Mouse (Mus musculus) forebrain, embryonic 15.5 days (tissue): ENCODE measurements around the gene Gba2. TPM values are rescaled to one million over a fixed set of nuclear protein-coding genes. Genes with fewer than 3 reads are reported as not detected.
"Not testable (repeated sequence)": the region's sequence is repeated elsewhere in the genome, so short reads cannot be mapped to it uniquely, and the experiment has no call there.

ENCODE experiments used
- ATAC-seq: fragments of 200-750 bp; cut with Nextera tagmentation; replicated peaks from 2 replicates; pipeline ENCODE4 v1.8.0; 2017; ENCODE audit warnings: mild to moderate bottlenecking, moderate TSS enrichment, moderate library complexity
- H3K27ac ChIP-seq: fragments of 300-500 bp; sonication (generic); replicated peaks from 2 replicates; pipeline ENCODE4 v1.5.1; 2015; ENCODE audit warnings: mild to moderate bottlenecking, inconsistent platforms
- H3K27me3 ChIP-seq: fragments of 300-500 bp; sonication (generic); 2 replicates; pipeline ENCODE4 v1.6.1; 2015; ENCODE audit warnings: inconsistent platforms
- H3K36me3 ChIP-seq: fragments of 300-500 bp; sonication (generic); 2 replicates; pipeline ENCODE4 v1.6.1; 2015; ENCODE audit warnings: mild to moderate bottlenecking, inconsistent platforms
- H3K4me1 ChIP-seq: fragments of 300-500 bp; sonication (generic); 2 replicates; pipeline ENCODE4 v1.6.1; 2015; ENCODE audit warnings: inconsistent platforms
- H3K4me2 ChIP-seq: fragments of 300-500 bp; sonication (generic); replicated peaks from 2 replicates; pipeline ENCODE4 v1.6.1; 2015; ENCODE audit warnings: mild to moderate bottlenecking, inconsistent platforms
- H3K4me3 ChIP-seq: fragments of 300-500 bp; sonication (generic); 2 replicates; pipeline ENCODE4 v1.5.1; 2015; ENCODE audit warnings: mild to moderate bottlenecking, inconsistent platforms
- H3K9ac ChIP-seq: fragments of 300-500 bp; sonication (generic); replicated peaks from 2 replicates; pipeline ENCODE4 v1.6.1; 2015; ENCODE audit warnings: mild to moderate bottlenecking, inconsistent platforms
- H3K9me3 ChIP-seq: fragments of 300-500 bp; sonication (generic); 2 replicates; pipeline ENCODE4 v1.6.1; 2016; ENCODE audit warnings: inconsistent platforms
- WGBS: fragments of 180-500 bp; shearing (Covaris S2); methylation state at CpG from one replicate; pipeline ENCODE4 v1.1.7; 2015; ENCODE audit warnings: mixed read lengths; 5-methylcytosine and 5-hydroxymethylcytosine counted together
- polyA plus RNA-seq: library from polyadenylated mRNA; unstranded; fragments of >200 nt; fragmentation: Nextera tagmentation; extraction: Ambion mirVana; gene quantifications from 2 replicates; pipeline ENCODE4 v1.2.1, GENCODE M21; 2015

The Gba2 gene
- polyA plus RNA-seq, 1 experiment from 2014 or later = 59.1 TPM

DNA sequence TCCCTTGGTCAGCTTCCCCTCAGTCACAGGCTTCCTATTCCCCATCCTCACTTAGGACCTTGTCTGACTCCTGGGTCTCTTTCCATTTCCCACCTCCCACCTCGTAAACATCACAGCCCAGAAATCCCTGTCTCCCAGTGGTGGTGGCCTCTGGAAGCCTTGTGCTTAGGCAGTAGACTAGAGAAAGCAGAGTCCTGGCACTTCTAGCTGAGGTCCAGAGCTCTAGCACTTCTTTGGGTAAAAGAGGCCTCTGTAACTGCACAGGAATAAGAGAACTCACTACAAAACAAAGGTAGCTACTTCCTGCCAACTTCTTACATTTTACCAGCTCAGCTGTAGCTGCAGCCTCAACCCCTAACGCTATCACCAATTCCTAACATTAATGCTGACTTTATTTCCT, 17.7 kb downstream of the Gba2 start:
- no peak overlapping the region for H3K27ac ChIP-seq
- H3K36me3 ChIP-seq = peaks cover 20% of the 10 kb centered on the region
- ATAC-seq = no peak
- H3K4me3 ChIP-seq = peak overlapping the region; percentile 90
- H3K27me3 ChIP-seq = no peaks in the 10 kb centered on the region
- peak overlapping the region; percentile 73 for H3K4me2 ChIP-seq
- WGBS = 47% methylated on average over 2 of the region's 2 CpGs
- H3K9ac ChIP-seq = peak overlapping the region; percentile 95
- peaks cover 53% of the 10 kb centered on the region for H3K4me1 ChIP-seq
- no peaks in the 10 kb centered on the region for H3K9me3 ChIP-seq

DNA sequence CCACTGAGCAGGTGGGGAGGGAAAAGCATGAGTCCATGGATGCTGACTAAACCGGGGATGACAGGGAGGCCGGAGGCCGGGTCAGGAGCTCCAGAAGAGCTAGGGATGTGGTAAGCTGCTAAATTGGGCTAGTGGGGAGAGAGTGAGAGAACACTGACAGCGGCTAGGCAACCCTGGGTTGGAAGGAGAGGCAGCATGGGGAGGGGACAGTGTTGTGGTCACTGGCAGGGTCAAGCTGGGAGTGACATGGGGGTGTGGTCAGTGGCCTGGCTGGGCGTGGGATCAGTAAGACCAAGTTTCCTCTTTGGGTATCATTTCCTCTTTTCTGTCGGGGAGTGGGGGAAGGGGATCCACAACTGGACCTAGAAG, 18.4 kb downstream of the Gba2 start:
- H3K4me3 ChIP-seq = no peak overlapping the region
- no peak overlapping the region for H3K27ac ChIP-seq
- H3K9me3 ChIP-seq = no peaks in the 10 kb centered on the region
- no peak for ATAC-seq
- H3K4me1 ChIP-seq = peaks cover 53% of the 10 kb centered on the region
- peak overlapping the region; percentile 73 for H3K4me2 ChIP-seq
- peaks cover 20% of the 10 kb centered on the region for H3K36me3 ChIP-seq
- 74% methylated on average over 6 of the region's 6 CpGs for WGBS
- no peaks in the 10 kb centered on the region for H3K27me3 ChIP-seq
- no peak overlapping the region for H3K9ac ChIP-seq

DNA sequence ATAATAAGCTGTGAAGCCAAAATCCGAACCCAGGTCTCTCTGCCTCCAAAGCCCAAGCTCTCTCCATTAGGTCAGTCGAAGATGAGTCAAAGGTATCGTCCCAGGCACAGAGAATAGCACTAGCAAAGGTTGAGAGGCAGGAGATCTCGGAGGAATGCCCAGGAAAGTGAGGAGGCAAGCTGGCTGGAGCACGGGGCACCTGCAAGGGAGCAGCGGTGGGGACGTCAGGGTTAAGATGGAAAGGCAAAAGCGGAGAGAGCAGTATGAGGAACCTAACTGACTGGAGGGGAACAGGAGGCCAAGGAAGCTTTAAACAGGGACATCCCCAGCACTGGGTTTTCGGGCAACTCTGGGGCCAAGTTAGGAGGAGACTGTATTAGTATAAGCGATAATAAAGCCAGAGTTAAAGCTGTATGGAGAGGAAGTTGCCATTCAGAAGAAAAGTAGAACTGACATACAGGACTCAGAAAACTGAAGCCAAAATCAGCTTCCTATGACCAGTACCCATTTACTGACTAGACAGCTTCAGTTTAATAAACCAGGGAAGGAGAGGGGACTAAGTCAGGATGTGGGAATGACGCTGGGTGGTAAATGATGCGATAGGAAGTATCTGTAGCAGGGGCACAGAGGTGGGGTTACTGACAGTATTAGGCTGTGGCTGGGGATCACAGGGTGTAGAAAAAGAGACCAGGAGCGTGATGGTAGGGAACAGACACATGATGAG, 19.0 kb downstream of the Gba2 start:
- no peaks in the 10 kb centered on the region for H3K9me3 ChIP-seq
- 87% methylated on average over 13 of the region's 13 CpGs for WGBS
- no peak overlapping the region; the same call in 1 of the 2 replicates for H3K9ac ChIP-seq
- peaks cover 20% of the 10 kb centered on the region for H3K36me3 ChIP-seq
- ATAC-seq = no peak
- H3K27ac ChIP-seq = no peak overlapping the region
- no peaks in the 10 kb centered on the region for H3K27me3 ChIP-seq
- no peak overlapping the region for H3K4me3 ChIP-seq
- H3K4me2 ChIP-seq = no peak overlapping the region
- peaks cover 53% of the 10 kb centered on the region for H3K4me1 ChIP-seq

DNA sequence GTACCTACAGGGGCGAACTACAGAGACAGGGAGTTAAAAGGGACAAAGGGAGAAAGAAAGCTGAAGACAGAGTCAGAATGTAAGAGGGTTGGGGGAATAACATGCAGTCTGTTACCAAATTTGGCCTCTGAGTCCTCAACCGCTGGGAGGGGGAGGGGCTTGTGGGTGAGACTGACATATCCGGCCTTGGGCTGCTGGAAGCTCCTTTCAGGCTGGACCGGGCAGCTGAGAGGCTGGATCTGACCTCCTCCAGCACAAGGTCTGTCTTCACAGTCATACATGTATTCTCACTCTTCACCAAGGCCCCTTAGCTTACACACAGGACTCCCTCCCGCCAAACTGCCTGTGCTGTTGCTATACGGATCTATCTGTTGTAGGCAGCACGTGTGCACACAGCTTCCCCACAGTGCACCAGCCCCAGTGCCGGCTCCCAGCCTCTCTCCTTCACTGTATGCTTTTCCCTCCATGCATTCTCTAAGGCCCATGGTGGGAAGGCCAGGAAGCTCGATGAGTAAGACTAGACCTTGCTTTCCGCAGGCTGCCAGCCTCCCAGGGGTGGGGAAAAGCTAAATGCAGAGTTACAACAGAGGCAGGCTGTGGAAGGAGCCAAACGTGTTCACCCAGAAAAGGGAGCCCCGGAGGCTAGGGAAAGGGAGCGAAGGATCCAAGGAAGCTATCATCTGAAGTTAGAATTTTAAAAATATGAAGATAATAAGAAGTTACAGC, 19.9 kb downstream of the Gba2 start:
- Histone ChIP-seq H3K4me3 (no peak overlapping the region), H3K4me2 (no peak overlapping the region), H3K27me3 (no peaks in the 10 kb centered on the region), H3K27ac (no peak overlapping the region), H3K36me3 (peaks cover 28% of the 10 kb centered on the region), H3K9ac (peak overlapping the region; percentile 22; the same call in 1 of the 2 replicates), H3K4me1 (peaks cover 48% of the 10 kb centered on the region), H3K9me3 (no peaks in the 10 kb centered on the region)
- 44% methylated on average over 13 of the region's 13 CpGs for WGBS
- no peak for ATAC-seq

DNA sequence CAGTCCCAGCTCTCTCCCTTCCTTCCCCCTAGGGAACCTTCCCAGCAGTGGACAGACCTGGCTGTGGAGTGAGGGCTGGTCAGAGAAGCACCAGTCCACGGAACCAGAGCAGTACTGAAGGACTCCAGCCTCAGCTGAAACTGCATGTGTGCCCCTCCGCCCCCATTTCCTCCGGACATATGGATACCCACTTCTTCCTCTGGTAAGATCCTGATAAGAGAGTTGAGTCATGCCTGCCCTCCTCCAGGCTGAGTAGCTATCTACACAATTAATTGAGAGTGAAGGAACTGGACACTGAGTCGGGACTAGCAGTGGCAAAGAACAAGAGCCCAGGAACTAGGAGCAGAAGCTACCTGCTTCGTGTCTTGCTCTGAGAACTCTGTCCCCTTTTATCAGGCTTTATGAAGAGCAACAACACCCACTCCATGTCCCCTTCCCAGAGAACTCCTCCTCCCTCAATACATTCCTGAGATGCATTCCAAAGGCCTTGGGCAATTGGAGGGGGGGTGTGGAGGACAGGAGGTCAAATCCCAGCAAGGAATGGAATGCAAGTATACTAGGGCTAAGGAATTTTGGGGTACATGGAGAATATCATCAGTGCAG, 20.5 kb downstream of the Gba2 start:
- H3K4me2 ChIP-seq = no peak overlapping the region
- H3K27me3 ChIP-seq = no peaks in the 10 kb centered on the region
- peaks cover 34% of the 10 kb centered on the region for H3K36me3 ChIP-seq
- no peak overlapping the region for H3K4me3 ChIP-seq
- no peak overlapping the region for H3K27ac ChIP-seq
- WGBS = 62% methylated on average over 5 of the region's 5 CpGs
- ATAC-seq = no peak
- no peak overlapping the region for H3K9ac ChIP-seq
- no peaks in the 10 kb centered on the region for H3K9me3 ChIP-seq
- H3K4me1 ChIP-seq = peaks cover 41% of the 10 kb centered on the region

DNA sequence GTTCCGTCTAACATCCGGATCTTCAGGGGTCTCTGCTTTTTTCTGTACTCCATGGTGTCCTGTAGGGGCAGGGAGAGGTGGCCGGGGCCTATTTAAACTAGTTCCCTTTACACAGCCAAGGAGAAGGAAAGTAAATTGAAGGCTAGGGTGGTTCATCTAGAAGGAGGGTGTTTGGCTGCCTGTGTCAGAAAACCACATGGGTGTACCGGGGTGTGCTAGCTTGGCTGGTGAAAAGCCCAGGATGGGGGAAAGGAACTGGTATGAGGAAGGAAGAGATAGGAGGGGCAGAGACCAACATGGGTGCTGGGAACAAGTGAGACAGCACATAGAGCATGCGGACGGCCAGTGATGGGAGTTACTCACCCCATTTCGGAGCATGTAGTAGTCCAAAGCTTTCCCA, 22.7 kb downstream of the Gba2 start:
- H3K27me3 ChIP-seq = no peaks in the 10 kb centered on the region
- H3K4me3 ChIP-seq = no peak overlapping the region
- H3K27ac ChIP-seq = no peak overlapping the region
- no peak for ATAC-seq
- no peak overlapping the region for H3K9ac ChIP-seq
- peaks cover 31% of the 10 kb centered on the region for H3K4me1 ChIP-seq
- H3K36me3 ChIP-seq = peaks cover 55% of the 10 kb centered on the region
- no peaks in the 10 kb centered on the region for H3K9me3 ChIP-seq
- no peak overlapping the region for H3K4me2 ChIP-seq
- 94% methylated on average over 7 of the region's 7 CpGs for WGBS

DNA sequence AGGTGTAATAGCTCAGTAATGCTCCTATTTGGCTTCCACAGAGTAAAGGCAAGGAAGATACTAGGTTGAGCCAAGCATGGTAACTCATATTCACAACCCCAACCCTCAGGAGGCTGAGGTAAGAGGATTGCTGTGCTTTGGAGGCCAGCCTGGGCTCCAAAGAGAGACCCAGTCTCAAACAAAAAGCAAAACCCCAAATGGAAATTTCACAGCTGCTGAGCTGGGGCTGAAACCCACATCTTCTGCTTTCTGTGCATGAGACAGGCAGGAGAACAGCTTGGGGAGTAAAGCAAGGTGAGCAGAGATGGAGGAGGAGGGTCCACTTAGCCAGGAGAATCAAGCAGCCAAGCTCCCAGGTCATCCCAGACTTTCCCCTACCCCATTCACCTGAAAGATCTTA, 24.8 kb downstream of the Gba2 start:
- Histone ChIP-seq H3K27ac (no peak overlapping the region), H3K4me2 (no peak overlapping the region), H3K4me1 (peaks cover 12% of the 10 kb centered on the region), H3K36me3 (peaks cover 75% of the 10 kb centered on the region), H3K27me3 (no peaks in the 10 kb centered on the region), H3K9ac (no peak overlapping the region), H3K9me3 (no peaks in the 10 kb centered on the region), H3K4me3 (no peak overlapping the region)
- ATAC-seq = no peak

DNA sequence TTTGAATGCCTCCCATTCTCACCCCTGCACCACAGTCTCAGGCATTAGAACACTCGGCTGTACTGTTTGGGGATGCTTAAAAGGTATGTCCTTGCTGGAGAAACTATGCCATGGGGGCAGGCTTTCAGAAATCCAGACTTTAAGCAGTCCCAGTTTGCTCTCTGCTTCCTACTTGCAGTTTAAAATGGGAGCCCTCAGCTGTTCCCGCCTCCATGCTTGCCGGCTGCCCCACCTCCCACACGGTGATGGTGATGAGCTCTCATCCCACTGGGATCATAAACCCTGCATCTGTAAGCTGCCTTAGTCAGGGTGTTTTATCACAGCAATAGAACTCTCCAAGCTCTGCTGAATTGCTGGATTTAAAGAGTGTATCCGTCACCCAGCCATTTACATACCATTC, 26.2 kb downstream of the Gba2 start:
- WGBS = 95% methylated on average over 5 of the region's 5 CpGs
- Histone ChIP-seq H3K9me3 (no peaks in the 10 kb centered on the region), H3K4me2 (no peak overlapping the region), H3K9ac (no peak overlapping the region), H3K4me3 (no peak overlapping the region), H3K27ac (no peak overlapping the region), H3K4me1 (peaks cover 4% of the 10 kb centered on the region), H3K27me3 (no peaks in the 10 kb centered on the region), H3K36me3 (peaks cover 90% of the 10 kb centered on the region)
- no peak for ATAC-seq

DNA sequence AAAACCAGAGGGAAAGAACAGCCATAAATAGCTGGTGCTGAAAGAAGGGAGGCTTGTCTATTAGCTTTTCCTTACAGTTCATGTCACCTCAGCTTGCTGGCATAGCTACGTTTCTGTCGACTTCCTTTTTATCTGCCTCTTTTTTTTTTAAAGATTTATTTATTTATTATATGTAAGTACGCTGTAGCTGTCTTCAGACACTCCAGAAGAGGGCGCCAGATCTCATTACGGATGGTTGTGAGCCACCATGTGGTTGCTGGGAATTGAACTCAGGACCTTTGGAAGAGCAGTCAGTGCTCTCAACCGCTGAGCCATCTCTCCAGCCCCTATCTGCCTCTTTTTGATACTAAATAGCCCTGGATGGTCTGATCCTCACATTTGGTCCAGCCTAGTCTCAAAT, 26.8 kb downstream of the Gba2 start:
- not testable (repeated sequence) for H3K4me2 ChIP-seq, H3K9me3 ChIP-seq, H3K9ac ChIP-seq, H3K4me3 ChIP-seq, ATAC-seq, H3K27ac ChIP-seq, H3K4me1 ChIP-seq, H3K27me3 ChIP-seq
- H3K36me3 ChIP-seq = peaks cover 96% of the 10 kb centered on the region
- 89% methylated on average over 6 of the region's 6 CpGs for WGBS

DNA sequence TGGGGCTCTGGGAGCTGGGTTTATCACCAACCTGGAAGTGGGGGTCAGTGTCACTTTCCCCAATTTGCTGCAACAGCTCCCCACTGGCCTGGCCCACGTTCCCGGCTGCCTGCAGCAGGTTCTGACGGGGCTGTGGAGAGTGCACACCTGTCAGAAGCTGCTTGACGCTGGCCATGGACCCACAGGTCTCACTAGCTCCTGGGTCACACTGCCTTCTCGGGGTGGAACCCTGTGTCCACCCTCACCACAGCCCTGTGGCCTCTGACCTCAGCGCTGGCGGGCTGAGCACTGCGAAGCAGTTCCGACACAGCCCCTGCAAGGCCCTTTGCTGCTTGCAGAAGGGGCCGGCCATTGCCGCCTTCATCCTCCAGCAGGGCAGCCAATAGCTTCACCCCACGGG, 29.6 kb downstream of the Gba2 start:
- no peak for ATAC-seq
- Histone ChIP-seq H3K4me1 (no peaks in the 10 kb centered on the region), H3K9me3 (no peaks in the 10 kb centered on the region), H3K27ac (no peak overlapping the region), H3K36me3 (peaks cover 99% of the 10 kb centered on the region), H3K4me2 (no peak overlapping the region), H3K4me3 (no peak overlapping the region), H3K9ac (no peak overlapping the region), H3K27me3 (no peaks in the 10 kb centered on the region)
- WGBS = 94% methylated on average over 12 of the region's 12 CpGs

DNA sequence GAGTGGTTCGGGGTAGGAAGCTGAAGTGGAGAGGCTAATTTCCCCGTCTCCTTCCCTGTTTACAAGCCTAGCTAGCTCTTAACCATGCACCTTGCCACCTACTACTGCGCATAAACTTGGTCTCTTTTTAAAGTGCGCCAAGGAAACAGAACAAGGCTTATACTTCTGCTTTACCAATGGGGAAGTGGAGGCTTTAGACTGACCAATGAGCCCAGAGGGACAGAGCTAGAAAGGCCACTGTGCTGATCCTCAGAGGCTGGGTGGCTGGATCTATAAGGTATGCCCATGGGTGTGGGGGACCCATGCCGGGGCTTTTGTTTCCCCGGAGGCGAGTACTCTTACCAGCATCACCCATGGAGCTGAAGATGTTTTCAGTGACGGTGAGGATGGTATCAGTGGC, 31.5 kb downstream of the Gba2 start:
- Histone ChIP-seq H3K36me3 (peaks cover 99% of the 10 kb centered on the region), H3K4me2 (no peak overlapping the region), H3K9ac (no peak overlapping the region), H3K27ac (no peak overlapping the region), H3K4me3 (no peak overlapping the region), H3K27me3 (no peaks in the 10 kb centered on the region), H3K4me1 (no peaks in the 10 kb centered on the region), H3K9me3 (no peaks in the 10 kb centered on the region)
- 95% methylated on average over 8 of the region's 8 CpGs for WGBS
- ATAC-seq = no peak

DNA sequence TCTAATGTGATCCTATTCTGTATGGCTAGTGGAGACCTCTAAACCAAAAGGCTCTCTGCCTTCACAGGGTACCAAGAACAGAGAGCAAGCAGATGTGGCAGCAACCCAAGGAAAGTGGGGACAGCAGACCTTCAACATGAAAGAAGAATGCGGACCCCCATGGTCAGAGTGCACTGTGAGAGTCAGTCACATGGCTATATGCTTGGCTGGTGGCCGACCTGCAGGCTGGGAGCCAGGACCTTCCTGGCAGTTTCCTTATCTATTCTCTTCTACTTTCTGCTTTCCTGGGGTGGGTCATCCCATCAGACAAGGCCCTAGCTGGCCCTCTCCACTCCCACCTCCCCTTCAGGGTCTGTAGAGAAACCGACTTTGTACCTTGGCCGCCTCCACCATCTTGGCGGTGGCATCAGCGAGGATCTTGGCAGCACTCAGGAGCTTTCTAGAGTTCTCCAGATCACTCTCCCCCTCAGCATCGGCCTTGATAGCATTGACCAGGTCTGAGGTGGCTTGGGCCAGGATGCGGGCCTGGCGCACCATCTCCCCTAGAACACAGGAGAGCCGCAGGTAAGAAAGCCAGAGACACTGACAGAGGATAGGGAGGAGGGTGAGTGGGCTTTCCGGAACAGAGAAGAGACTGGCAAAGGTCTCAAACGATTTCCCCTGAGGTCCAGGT, 32.2 kb downstream of the Gba2 start:
- no peaks in the 10 kb centered on the region for H3K4me1 ChIP-seq
- H3K4me3 ChIP-seq = no peak overlapping the region
- ATAC-seq = no peak
- no peaks in the 10 kb centered on the region for H3K27me3 ChIP-seq
- H3K9me3 ChIP-seq = no peaks in the 10 kb centered on the region
- no peak overlapping the region for H3K27ac ChIP-seq
- peaks cover 100% of the 10 kb centered on the region for H3K36me3 ChIP-seq
- WGBS = 93% methylated on average over 12 of the region's 12 CpGs
- no peak overlapping the region for H3K4me2 ChIP-seq
- no peak overlapping the region for H3K9ac ChIP-seq
